Comparison of ENCODE assay signal across 25 mouse cellular contexts in genomic region chr8:47777415-47777814, GRCm38 (mm10). TPM values are rescaled to one million over a fixed set of nuclear protein-coding genes. Genes with fewer than 3 reads are reported as not detected.
"Had no signal": no experiment of that assay in that cellular context is flagged by ENCODE, and none has a peak within 500 bp of the region (broad histone marks: within the 10 kb centered on the region; RNA-seq: fewer than 3 reads in every experiment).

No protein-coding gene starts in this region.

- H3K9ac ChIP-seq: neural tube, embryonic 12.5 days; neural tube, embryonic 13.5 days; neural tube, embryonic 15.5 days; stomach, embryonic 15.5 days had no signal

- H3K36me3 ChIP-seq: neural tube, embryonic 12.5 days; neural tube, embryonic 13.5 days; neural tube, embryonic 15.5 days; stomach, embryonic 15.5 days had no signal

- DNase-seq: retina, postnatal 1 day; right cerebral cortex, adult 18-20 months; right cerebral cortex, postnatal 14 days; right cerebral cortex, postnatal 25 days; right cerebral cortex, postnatal 4 days; spleen, adult 18-20 months; thymus, adult 18-20 months; thymus, adult 2 months; thymus, postnatal 14 days; thymus, postnatal 25 days; thymus, postnatal 36 days; thymus, postnatal 4 days had no signal

- H3K27me3 ChIP-seq: neural tube, embryonic 12.5 days; neural tube, embryonic 13.5 days; neural tube, embryonic 15.5 days; stomach, embryonic 15.5 days had no signal

- H3K4me3 ChIP-seq: neural tube, embryonic 12.5 days; neural tube, embryonic 13.5 days; neural tube, embryonic 15.5 days; stomach, embryonic 15.5 days had no signal

- H3K4me1 ChIP-seq: neural tube, embryonic 12.5 days; neural tube, embryonic 13.5 days; neural tube, embryonic 15.5 days; stomach, embryonic 15.5 days had no signal

- H3K27ac ChIP-seq: neural tube, embryonic 12.5 days; neural tube, embryonic 13.5 days; neural tube, embryonic 15.5 days; stomach, embryonic 15.5 days; stomach, postnatal 0 days had no signal

RNA-seq across cellular contexts. Expression of gene Cldn24, which starts 44.5 kb away (rescaled TPM):
- total RNA-seq: neutrophil, adult 5-6 weeks had no signal
- polyA plus RNA-seq: neural tube, embryonic 12.5 days; neural tube, embryonic 13.5 days; neural tube, embryonic 14.5 days; neural tube, embryonic 15.5 days; spleen, adult 2 months; stomach, embryonic 14.5 days; stomach, embryonic 15.5 days; stomach, embryonic 16.5 days; stomach, postnatal 0 days; thymus, adult 2 months; thymus, postnatal 0 days; urinary bladder, adult 2 months had no signal

RNA-seq across cellular contexts. Expression of gene Cldn22, which starts 46.9 kb away (rescaled TPM):
- total RNA-seq: neutrophil, adult 5-6 weeks had no signal
- polyA plus RNA-seq: neural tube, embryonic 12.5 days; neural tube, embryonic 13.5 days; neural tube, embryonic 14.5 days; neural tube, embryonic 15.5 days; small intestine, adult 2 months; stomach, embryonic 14.5 days; stomach, embryonic 15.5 days; stomach, embryonic 16.5 days; stomach, postnatal 0 days; thymus, postnatal 0 days had no signal
